Mouse (Mus musculus) MEL (cell line): ENCODE data around the gene Aqr. TPM values are rescaled to one million over a fixed set of nuclear protein-coding genes. Genes with fewer than 3 reads are reported as not detected.

Source experiments
- DNase-seq: peaks from one replicate; pipeline ENCODE4 v3.0.0; 2011; ENCODE audit warnings: low read depth, low spot score
- H3K27ac ChIP-seq: 2 replicates; pipeline ENCODE4 v1.5.1; 2012; ENCODE audit warnings: low read depth, mild to moderate bottlenecking, control low read depth, low read length, moderate library complexity; ENCODE audit not compliant: control insufficient read depth
- H3K27me3 ChIP-seq, 2 experiments: fragments of 150-350 bp in 1 of 2; sonication (generic) in 1 of 2; 2 replicates each; pipeline ENCODE4 v1.6.1; 2012; ENCODE audit warnings: low read length in 2 of 2, mild to moderate bottlenecking in 2 of 2, improper control_type of control experiment in 1 of 2, moderate library complexity in 1 of 2; ENCODE audit not compliant: insufficient read depth in 2 of 2, control insufficient read depth in 1 of 2
- H3K36me3 ChIP-seq, 2 experiments: 2 replicates each; pipeline ENCODE4 v1.6.1; 2012 to 2014; ENCODE audit warnings: low read length in 2 of 2, improper control_type of control experiment in 1 of 2, inconsistent platforms in 1 of 2, mild to moderate bottlenecking in 1 of 2; ENCODE audit not compliant: insufficient read depth in 2 of 2, control insufficient read depth in 1 of 2
- H3K4me1 ChIP-seq, 2 experiments: fragments of 150-350 bp in 1 of 2; sonication (generic) in 1 of 2; 2 replicates each; pipeline ENCODE4 v1.6.1; 2012; ENCODE audit warnings: low read length in 2 of 2, improper control_type of control experiment in 1 of 2, mild to moderate bottlenecking in 1 of 2; ENCODE audit not compliant: insufficient read depth in 2 of 2, control insufficient read depth in 1 of 2
- H3K4me3 ChIP-seq, 2 experiments: fragments of 150-350 bp in 1 of 2; sonication (generic) in 1 of 2; 2 replicates each; pipeline ENCODE4 v1.5.1; 2012; ENCODE audit warnings: low read depth in 2 of 2, low read length in 2 of 2, mild to moderate bottlenecking in 2 of 2, moderate library complexity in 2 of 2, control low read depth in 1 of 2, improper control_type of control experiment in 1 of 2; ENCODE audit not compliant: control insufficient read depth in 1 of 2, insufficient read depth in 1 of 2
- H3K79me2 ChIP-seq: 2 replicates; pipeline ENCODE4 v1.6.1; 2012; ENCODE audit warnings: mild to moderate bottlenecking, low read length, moderate library complexity; ENCODE audit not compliant: control insufficient read depth, poor library complexity, insufficient read depth
- H3K9ac ChIP-seq: 2 replicates; pipeline ENCODE4 v1.6.1; 2012; ENCODE audit warnings: low read depth, mild to moderate bottlenecking, control low read depth, low read length, moderate library complexity; ENCODE audit not compliant: control insufficient read depth, poor library complexity, severe bottlenecking
- H3K9me3 ChIP-seq: fragments of 150-350 bp; sonication (generic); replicated peaks from 2 replicates; pipeline ENCODE4 v1.6.1; 2012; ENCODE audit warnings: mild to moderate bottlenecking, low read length, improper control_type of control experiment, moderate library complexity; ENCODE audit not compliant: insufficient read depth
- BHLHE40 ChIP-seq: IDR thresholded peaks from 2 replicates; pipeline ENCODE4 v1.6.1; 2012; ENCODE audit warnings: low read depth, mild to moderate bottlenecking, inconsistent platforms, low read length, improper control_type of control experiment, borderline replicate concordance
- CHD2 ChIP-seq: IDR thresholded peaks from 2 replicates; pipeline ENCODE4 v1.6.1; 2011; ENCODE audit warnings: low read length, improper control_type of control experiment
- CTCF ChIP-seq, 3 experiments: IDR thresholded peaks in 2 of 3; conservative IDR thresholded peaks in 1 of 3; 2 replicates each; pipeline ENCODE4 v1.5.1; 2011 to 2012; ENCODE audit warnings: low read length in 3 of 3, low read depth in 2 of 3, mild to moderate bottlenecking in 2 of 3, improper control_type of control experiment in 1 of 3, inconsistent platforms in 1 of 3, mixed read lengths in 1 of 3, moderate library complexity in 1 of 3; ENCODE audit not compliant: control insufficient read depth in 1 of 3, insufficient read depth in 1 of 3, poor library complexity in 1 of 3, severe bottlenecking in 1 of 3
- E2F4 ChIP-seq: IDR thresholded peaks from 2 replicates; pipeline ENCODE4 v1.6.1; 2011; ENCODE audit warnings: low read depth, low read length, improper control_type of control experiment, borderline replicate concordance
- ELF1 ChIP-seq: IDR thresholded peaks from 2 replicates; pipeline ENCODE4 v1.6.1; 2014; ENCODE audit warnings: low read depth, mild to moderate bottlenecking, inconsistent platforms, low read length, improper control_type of control experiment, moderate library complexity
- EP300 ChIP-seq, 2 experiments: IDR thresholded peaks; 2 replicates each; pipeline ENCODE4 v1.6.1; 2011; ENCODE audit warnings: improper control_type of control experiment in 2 of 2, low read length in 2 of 2, low read depth in 1 of 2, mild to moderate bottlenecking in 1 of 2
- ETS1 ChIP-seq: IDR thresholded peaks from 2 replicates; pipeline ENCODE4 v1.6.1; 2012; ENCODE audit warnings: low read depth, mild to moderate bottlenecking, inconsistent platforms, low read length, improper control_type of control experiment, moderate library complexity
- GABPA ChIP-seq: IDR thresholded peaks from 2 replicates; pipeline ENCODE4 v1.6.1; 2012; ENCODE audit warnings: low read depth, mild to moderate bottlenecking, inconsistent platforms, low read length, improper control_type of control experiment, moderate library complexity
- HCFC1 ChIP-seq: IDR thresholded peaks from 2 replicates; pipeline ENCODE4 v1.6.1; 2012; ENCODE audit warnings: low read depth, mild to moderate bottlenecking, inconsistent platforms, low read length, improper control_type of control experiment, moderate library complexity
- KAT2A ChIP-seq: conservative IDR thresholded peaks from 2 replicates; pipeline ENCODE4 v1.6.1; 2012; ENCODE audit warnings: low read depth, low read length, improper control_type of control experiment, inconsistent platforms
- MAX ChIP-seq: IDR thresholded peaks from 2 replicates; pipeline ENCODE4 v1.6.1; 2011; ENCODE audit warnings: low read length, improper control_type of control experiment
- MEF2A ChIP-seq: IDR thresholded peaks from 2 replicates; pipeline ENCODE4 v1.6.1; 2014; ENCODE audit warnings: low read depth, mild to moderate bottlenecking, inconsistent platforms, low read length, improper control_type of control experiment; ENCODE audit not compliant: poor library complexity, insufficient replicate concordance, severe bottlenecking; ENCODE audit errors: extremely low read depth
- MXI1 ChIP-seq: IDR thresholded peaks from 2 replicates; pipeline ENCODE4 v1.6.1; 2011; ENCODE audit warnings: mild to moderate bottlenecking, low read depth, low read length, improper control_type of control experiment
- MYB ChIP-seq: IDR thresholded peaks from 2 replicates; pipeline ENCODE4 v1.6.1; 2011; ENCODE audit warnings: mild to moderate bottlenecking, low read depth, low read length, improper control_type of control experiment
- NELFE ChIP-seq: IDR thresholded peaks from 2 replicates; pipeline ENCODE4 v1.6.1; 2011; ENCODE audit warnings: low read depth, low read length, improper control_type of control experiment
- SMC3 ChIP-seq: IDR thresholded peaks from 2 replicates; pipeline ENCODE4 v1.6.1; 2011; ENCODE audit warnings: low read depth, low read length, improper control_type of control experiment
- TCF12 ChIP-seq: IDR thresholded peaks from 2 replicates; pipeline ENCODE4 v1.6.1; 2014; ENCODE audit warnings: low read depth, mild to moderate bottlenecking, inconsistent platforms, low read length, improper control_type of control experiment, moderate library complexity
- UBTF ChIP-seq: IDR thresholded peaks from 2 replicates; pipeline ENCODE4 v1.6.1; 2012; ENCODE audit warnings: low read depth, mild to moderate bottlenecking, inconsistent platforms, low read length, improper control_type of control experiment, moderate library complexity, borderline replicate concordance; ENCODE audit not compliant: insufficient read depth
- USF1 ChIP-seq: IDR thresholded peaks from 2 replicates; pipeline ENCODE4 v1.6.1; 2014; ENCODE audit warnings: low read depth, mild to moderate bottlenecking, inconsistent platforms, low read length, improper control_type of control experiment, moderate library complexity
- ZKSCAN1 ChIP-seq: IDR thresholded peaks from 2 replicates; pipeline ENCODE4 v1.6.1; 2012; ENCODE audit warnings: low read depth, mild to moderate bottlenecking, inconsistent platforms, low read length, improper control_type of control experiment, moderate library complexity
- polyA plus RNA-seq, 2 experiments: library from polyadenylated mRNA; stranded (reverse) in 1 of 2; unstranded in 1 of 2; fragments of >175 nt in 1 of 2; fragments of >200 nt in 1 of 2; gene quantifications; 2 replicates each; pipeline versions ENCODE4 v1.2.1 to v1.2.4; 2012; ENCODE audit warnings: low replicate concordance in 2 of 2, low read depth in 1 of 2; ENCODE audit not compliant: insufficient read length in 2 of 2, insufficient read depth in 1 of 2, missing spikeins in 1 of 2
- total RNA-seq: library from RNA; depleted of rRNA; stranded (reverse); fragments of 300-350 nt; gene quantifications from 2 replicates; pipeline ENCODE4 v1.2.3, GENCODE M21; 2012

The Aqr gene
- total and polyA plus RNA-seq, 3 experiments = 45.9 to 143 (median 69.1) TPM

- H3K9me3 ChIP-seq = no peaks in the 10 kb centered on the region
- H3K4me1 ChIP-seq = no peaks in the 10 kb centered on the region
- no peaks in the 10 kb centered on the region for H3K27me3 ChIP-seq
- H3K79me2 ChIP-seq = no peaks in the 10 kb centered on the region
- no peak overlapping the region for H3K9ac ChIP-seq
- TF ChIP-seq GABPA (no peak), NELFE (no peak)
- DNase-seq = no peak
- H3K36me3 ChIP-seq = peaks cover 0 to 33% of the 10 kb centered on the region in 2 experiments; a peak in 2 of 4 replicates
- H3K4me3 ChIP-seq = no peak overlapping the region
- H3K27ac ChIP-seq = no peak overlapping the region
These were observed 41.9 kb downstream of the Aqr start for GRCm38 (mm10) chr2:114144915-114145314.

DNA sequence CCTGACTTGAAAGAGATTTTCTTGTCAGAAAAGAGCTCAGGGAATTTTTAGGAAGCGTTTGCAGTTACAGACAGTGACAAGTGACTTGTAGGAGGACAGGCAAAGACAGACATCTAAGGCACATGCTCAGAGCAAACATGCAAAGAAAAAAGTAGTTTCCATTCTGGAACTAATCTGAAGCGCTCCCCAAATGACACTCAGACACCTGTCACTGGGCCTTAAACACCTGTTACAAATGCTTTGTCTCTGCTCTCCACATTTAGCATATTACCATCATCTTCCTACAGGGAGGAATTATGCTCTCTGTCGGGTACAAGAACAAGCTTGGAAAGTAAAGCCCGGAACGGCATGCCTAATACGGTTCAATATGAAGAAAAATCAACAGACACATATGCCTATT, 43.0 kb downstream of the Aqr start:
- H3K36me3 ChIP-seq = peaks cover 0 to 28% of the 10 kb centered on the region in 2 experiments; a peak in 2 of 4 replicates

DNA sequence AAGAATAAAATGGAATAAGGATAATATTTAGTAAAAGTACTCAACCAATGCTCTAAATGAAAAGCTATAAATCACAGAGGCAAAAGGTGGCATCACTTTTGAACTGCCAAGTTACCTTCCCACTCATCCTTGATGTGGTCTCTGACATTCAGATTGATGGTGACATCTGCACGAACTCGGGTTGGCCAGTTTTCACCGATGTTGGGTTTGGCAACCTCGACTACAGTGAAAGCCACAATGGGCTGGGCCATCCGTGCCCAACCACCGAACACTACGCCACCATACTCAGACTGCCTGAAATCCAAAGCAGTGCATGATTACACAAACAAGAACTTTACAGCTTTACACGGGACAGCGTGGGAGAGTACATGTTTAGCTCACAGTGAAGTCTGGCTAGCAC, 50.1 kb downstream of the Aqr start:
- Histone ChIP-seq H3K27ac (no peak overlapping the region), H3K36me3 (peaks cover 0 to 27% of the 10 kb centered on the region in 2 experiments; a peak in 2 of 4 replicates), H3K79me2 (no peaks in the 10 kb centered on the region), H3K9me3 (no peaks in the 10 kb centered on the region), H3K4me1 (no peaks in the 10 kb centered on the region), H3K9ac (no peak overlapping the region), H3K27me3 (no peaks in the 10 kb centered on the region), H3K4me3 (no peak overlapping the region)
- TF ChIP-seq HCFC1 = no peak
- TF ChIP-seq E2F4 = no peak
- TF ChIP-seq BHLHE40 = no peak
- TF ChIP-seq CHD2 = no peak
- no peak for TF ChIP-seq ETS1
- DNase-seq = no peak

More for the DNA sequence above, 43.0 kb downstream of the Aqr start:
- no peaks in the 10 kb centered on the region for H3K79me2 ChIP-seq
- H3K4me1 ChIP-seq = no peaks in the 10 kb centered on the region
- no peak for DNase-seq
- H3K9ac ChIP-seq = no peak overlapping the region
- no peaks in the 10 kb centered on the region for H3K9me3 ChIP-seq
- H3K27ac ChIP-seq = no peak overlapping the region
- no peak for TF ChIP-seq HCFC1
- TF ChIP-seq E2F4 = no peak
- no peak for TF ChIP-seq CHD2
- no peak for TF ChIP-seq USF1
- TF ChIP-seq ZKSCAN1 = no peak
- TF ChIP-seq KAT2A = no peak
- TF ChIP-seq MAX = no peak
- TF ChIP-seq MYB = no peak
- no peak for TF ChIP-seq CTCF (IDR thresholded peaks at IDR 0.05 in 2 of 3, conservative IDR thresholded peaks at IDR 0.05 in 1 of 3; ENCODE audit: control insufficient read depth in 1 of 3, insufficient read depth in 1 of 3, low read depth in 2 of 3, low read length in 3 of 3, poor library complexity in 1 of 3, severe bottlenecking in 1 of 3)
- TF ChIP-seq ELF1 = no peak
- TF ChIP-seq SMC3 = no peak
- no peak for TF ChIP-seq UBTF
- TF ChIP-seq MXI1 = no peak
- no peak for TF ChIP-seq EP300 (IDR thresholded peaks at IDR 0.05; ENCODE audit: low read depth in 1 of 2, low read length in 2 of 2)
- TF ChIP-seq TCF12 = no peak
- no peak for TF ChIP-seq MEF2A
- no peak overlapping the region for H3K4me3 ChIP-seq
- H3K27me3 ChIP-seq = no peaks in the 10 kb centered on the region
